Mouse (Mus musculus) neutrophil, adult 5-6 weeks (primary cell): ENCODE data around the gene Ascc3. TPM values are rescaled to one million over a fixed set of nuclear protein-coding genes. Genes with fewer than 3 reads are reported as not detected.

Experiments used
- ATAC-seq: fragments of 151-379, 151-347 bp; 2 replicates; pipeline ENCODE4 v1.8.0; 2017; ENCODE audit warnings: mild to moderate bottlenecking, moderate TSS enrichment; ENCODE audit not compliant: insufficient number of reproducible peaks, poor library complexity, low FRiP score, severe bottlenecking; ENCODE audit errors: extremely low read depth
- total RNA-seq: library from RNA; stranded (forward); fragments of 200-1000 nt; gene quantifications from 2 replicates; pipeline ENCODE4 v1.2.3, GENCODE M21; 2017

Gene Ascc3
- total RNA-seq = 57.1 and 65.4 TPM in 2 replicates

DNA sequence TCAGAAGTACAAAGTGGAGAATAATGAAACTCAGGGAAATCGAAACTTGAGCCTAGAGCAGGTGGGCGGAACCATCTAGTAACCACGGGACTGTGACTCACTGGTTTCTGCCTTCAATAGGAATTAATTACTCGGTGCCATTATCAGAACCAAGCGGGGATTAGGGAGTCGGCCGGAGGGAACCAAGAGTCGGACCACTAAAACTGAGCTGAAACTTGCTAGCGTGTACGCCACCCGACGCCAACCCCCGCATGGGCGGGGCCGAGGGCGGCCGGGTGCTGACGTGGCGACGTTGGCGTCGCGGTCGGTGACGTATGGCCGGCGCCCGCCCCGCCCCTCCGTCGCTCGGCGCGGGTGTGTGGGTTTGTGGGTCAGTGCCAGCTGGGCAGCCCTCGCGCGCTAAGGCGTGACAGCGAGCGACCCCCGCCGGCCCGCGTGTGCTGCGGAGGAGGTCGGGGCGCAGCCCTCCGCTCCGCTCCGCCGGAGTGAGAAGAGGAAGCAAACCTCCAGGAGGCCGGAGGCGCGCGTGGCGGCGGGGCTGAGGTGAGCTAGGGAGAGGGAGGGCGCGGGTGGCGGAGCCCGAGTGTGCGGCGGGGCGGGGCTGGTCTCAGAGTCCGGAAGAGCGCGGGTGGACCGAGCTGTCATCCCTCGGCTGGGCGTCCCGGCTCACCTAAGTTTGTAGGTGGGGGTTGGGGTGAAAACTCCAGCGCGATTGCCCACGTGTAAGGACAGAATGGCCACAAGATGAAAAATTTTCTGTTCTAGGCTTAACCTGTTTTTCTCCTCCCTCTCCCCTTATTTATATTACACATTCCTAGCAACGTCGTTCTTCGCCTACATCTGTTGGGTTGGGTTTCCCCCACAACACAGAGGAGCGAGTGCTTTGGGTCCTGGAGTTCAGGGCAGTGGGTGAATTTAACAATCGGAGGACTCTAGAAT is at the start of gene Ascc3:
Gene Ascc3, plus strand, starts transcription at position 315 of the 939 bp plus-strand sequence.
- peak; percentile 87 for ATAC-seq

GRCm38 (mm10) chr10:50584721-50585120 is 7.7 kb upstream of the Ascc3 start:
- ATAC-seq = no peak

DNA sequence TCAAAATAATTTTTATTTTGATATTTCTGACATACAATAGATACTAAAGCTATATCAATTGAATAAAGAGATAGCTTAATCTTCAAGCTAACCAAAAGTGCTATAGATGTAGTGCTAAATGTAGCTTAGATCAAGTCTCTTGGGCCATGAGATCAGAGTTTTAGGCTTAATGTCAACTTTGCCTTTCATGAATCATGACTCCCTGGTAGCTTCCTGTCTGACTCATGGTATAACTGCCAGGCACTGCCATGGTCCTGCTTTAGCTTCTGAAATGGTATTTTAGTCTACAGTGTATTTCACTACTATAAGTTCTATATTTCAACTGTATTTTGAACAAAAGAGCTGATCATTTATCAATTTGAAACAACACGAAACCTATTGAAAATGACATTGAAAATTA is 5.9 kb upstream of the Ascc3 start:
- ATAC-seq = no peak

GRCm38 (mm10) chr10:50593371-50593770 is 902 bp downstream of the Ascc3 start:
- no peak for ATAC-seq

- ATAC-seq = no peak
Observed at GRCm38 (mm10) chr10:50595340-50595739, 2.9 kb downstream of the Ascc3 start.

DNA sequence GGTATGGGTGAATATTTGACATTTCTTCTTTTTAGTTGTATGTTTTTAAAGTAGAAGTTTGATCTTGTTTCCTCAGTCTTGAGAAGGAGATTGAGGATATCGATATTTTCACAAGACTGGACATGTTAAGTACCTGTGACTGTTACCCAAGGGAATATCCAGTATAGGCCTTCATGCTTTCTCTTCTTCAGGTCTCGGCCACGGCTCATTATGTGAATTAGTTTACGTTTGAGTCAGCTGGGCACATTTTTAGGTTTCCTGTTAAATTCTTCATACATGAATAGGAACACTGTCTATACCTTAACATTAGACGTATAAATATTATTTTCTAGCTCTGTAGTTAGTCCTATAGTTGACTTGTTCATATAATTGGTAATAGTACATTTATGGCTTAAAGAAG is 12.4 kb downstream of the Ascc3 start:
- no peak for ATAC-seq

DNA sequence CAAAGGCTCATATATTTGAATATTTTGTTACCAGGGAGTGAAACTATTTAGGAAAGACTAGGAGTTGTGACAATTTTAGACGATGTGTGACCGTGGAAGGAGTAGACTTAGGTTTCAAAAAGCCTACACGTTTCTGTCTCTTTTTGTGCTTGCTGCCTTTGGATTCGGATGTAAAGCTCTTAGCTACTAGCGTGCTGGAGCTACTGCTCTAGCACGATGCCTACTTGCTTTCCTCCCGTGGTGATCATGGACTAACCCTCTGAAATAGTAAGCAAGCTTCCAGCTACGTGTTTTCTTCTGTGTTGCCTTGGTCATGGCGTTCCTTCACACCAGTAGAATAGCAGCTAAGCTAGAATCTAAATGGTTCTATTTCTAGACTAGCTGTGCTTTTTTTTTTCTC is 21.4 kb downstream of the Ascc3 start:
- ATAC-seq = no peak

- ATAC-seq = no peak
Observed at GRCm38 (mm10) chr10:50625874-50626273, 33.4 kb downstream of the Ascc3 start.

GRCm38 (mm10) chr10:50639607-50640006 is 47.1 kb downstream of the Ascc3 start:
- ATAC-seq = no peak

DNA sequence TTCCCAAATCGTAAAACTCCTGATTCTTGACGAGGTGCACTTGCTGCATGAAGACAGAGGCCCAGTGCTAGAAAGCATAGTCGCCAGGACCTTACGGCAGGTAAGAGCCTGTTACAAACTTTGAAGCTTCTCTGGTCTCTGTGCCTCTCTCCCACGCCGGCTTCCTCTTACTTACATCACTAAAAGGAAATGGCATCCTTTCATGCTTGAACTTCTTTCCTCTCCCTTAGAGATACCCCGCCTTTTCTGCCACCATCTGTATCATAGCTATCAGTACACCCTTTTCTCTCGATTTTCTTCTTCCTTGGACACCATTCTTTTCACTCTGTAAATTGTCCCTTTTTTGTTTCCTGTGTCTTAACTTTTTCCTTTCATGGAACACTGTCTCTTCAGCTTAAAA is 58.1 kb downstream of the Ascc3 start:
- no peak for ATAC-seq

DNA sequence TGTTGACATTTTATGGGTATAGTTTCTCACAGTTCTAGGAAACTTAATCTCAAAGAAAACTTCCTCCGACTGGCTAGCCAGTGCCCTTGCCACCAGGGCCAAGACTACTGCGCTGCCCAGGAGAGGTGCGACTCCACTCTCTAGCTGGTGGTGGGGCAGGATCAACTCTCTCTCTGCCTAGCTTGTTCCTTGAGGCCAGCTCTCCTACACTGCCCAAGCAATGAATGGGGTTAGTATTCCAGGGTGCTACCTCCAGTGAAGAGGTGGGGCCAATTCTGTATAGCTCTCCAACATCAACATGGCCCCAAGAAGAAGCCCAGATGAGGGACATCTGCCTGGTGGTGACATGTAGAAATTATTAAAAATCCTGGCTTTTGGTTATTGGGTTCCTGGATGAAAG is 61.1 kb downstream of the Ascc3 start:
- no peak for ATAC-seq

- ATAC-seq = peak; percentile 46; the same call in 1 of the 2 replicates
Observed at GRCm38 (mm10) chr10:50657352-50657751, 64.9 kb downstream of the Ascc3 start.

DNA sequence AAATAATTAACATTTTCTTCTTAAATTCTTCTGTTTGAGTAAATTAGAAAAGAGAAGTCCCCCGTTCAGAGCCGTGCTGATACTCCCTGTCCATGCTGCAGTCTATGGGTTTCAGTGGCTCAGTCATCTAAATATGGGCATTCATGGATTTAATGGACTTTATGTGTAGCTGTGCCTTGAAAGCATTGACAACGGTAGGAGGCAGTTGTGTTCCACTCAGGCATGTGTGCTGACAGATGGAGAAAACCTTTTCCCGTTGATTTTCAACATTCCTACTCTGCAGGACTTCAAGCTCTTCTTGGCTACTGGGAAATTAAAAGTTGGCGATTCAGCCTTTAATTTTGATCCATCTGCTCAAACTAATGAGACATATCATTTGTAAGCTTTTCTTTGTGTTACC is 79.0 kb downstream of the Ascc3 start:
- ATAC-seq = no peak

DNA sequence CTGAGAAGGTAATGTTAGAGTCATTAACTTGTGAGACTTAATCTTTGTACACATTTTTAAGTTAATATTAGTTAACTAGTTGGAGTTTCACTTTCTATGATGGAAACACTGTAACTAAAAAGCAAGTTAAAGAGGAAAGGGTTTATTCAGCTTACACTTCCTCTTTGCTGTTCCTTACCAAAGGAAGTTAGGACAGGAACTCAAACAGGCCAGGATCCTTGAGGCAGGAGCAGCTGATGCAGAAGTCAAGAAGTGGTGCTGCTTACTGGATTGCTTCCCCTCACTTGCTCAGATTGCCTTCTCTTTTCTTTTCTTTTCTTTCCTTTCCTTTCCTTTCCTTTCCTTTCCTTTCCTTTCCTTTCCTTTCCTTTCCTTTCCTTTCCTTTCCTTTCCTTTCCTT is 97.9 kb downstream of the Ascc3 start:
- no peak for ATAC-seq

- ATAC-seq = peak; percentile 58; the same call in 1 of the 2 replicates
Observed at GRCm38 (mm10) chr10:50698836-50699433, 106.5 kb downstream of the Ascc3 start.

- ATAC-seq = no peak
Observed at GRCm38 (mm10) chr10:50701736-50702135, 109.3 kb downstream of the Ascc3 start.

DNA sequence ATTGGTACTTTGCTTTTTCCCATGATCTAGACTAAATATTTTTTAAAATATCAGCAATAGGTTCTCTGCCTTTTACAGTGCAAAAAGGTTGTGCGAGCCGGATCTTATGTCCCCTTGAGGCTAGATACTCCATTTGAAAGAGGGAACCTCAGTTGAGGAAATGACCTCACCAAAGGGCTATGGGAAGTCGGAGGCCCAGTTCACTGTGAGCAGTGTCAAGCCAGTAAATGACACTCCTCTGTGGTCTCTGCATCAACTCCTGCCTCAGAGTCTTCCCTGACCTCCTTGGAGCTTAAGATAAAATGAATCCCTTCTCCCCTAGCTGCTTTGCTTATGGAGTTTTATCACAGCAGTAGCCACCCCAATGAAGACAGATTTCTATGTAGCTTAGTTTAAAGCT is 109.9 kb downstream of the Ascc3 start:
- ATAC-seq = no peak

DNA sequence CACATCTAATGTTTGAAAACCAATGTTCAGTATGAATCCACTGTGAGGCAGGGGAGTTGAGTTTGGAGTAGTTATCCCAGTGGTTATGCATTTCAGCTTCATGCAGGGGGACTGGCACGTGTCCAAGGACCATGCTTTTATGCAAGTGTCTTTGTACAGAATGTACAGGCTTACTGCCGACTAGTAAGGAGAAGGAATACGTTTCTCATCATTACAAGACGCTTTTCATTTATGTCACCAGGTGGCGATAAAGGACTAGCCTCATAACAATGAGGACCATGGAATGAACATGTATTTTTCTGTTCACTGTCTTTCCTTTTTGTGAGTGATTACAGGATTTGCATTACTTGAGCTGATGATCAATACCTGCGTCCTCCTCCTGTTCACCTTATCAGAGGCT is 111.7 kb downstream of the Ascc3 start:
- peak; percentile 48; the same call in 1 of the 2 replicates for ATAC-seq

GRCm38 (mm10) chr10:50704898-50705297 is 112.4 kb downstream of the Ascc3 start:
- ATAC-seq = no peak

- no peak for ATAC-seq
Observed at GRCm38 (mm10) chr10:50711286-50711685, 118.8 kb downstream of the Ascc3 start.
